Mouse (Mus musculus) gonadal fat pad, adult 2 months (tissue): Measurements from ENCODE around the gene Olfr1427. TPM values are rescaled to one million over a fixed set of nuclear protein-coding genes. Genes with fewer than 3 reads are reported as not detected.
"Not testable (repeated sequence)": the region's sequence is repeated elsewhere in the genome, so short reads cannot be mapped to it uniquely, and the experiment has no call there.

ENCODE experiments used
- DNase-seq: peaks from one replicate; pipeline ENCODE4 v3.0.0-alpha.2; 2012; ENCODE audit warnings: low read depth
- polyA plus RNA-seq: library from polyadenylated mRNA; depleted of rRNA; stranded (reverse); fragments of >200 nt; gene quantifications from 2 replicates; pipeline ENCODE4 v1.2.3, GENCODE M21; 2012; rRNA removed

Gene Olfr1427
- not detected in 2 replicates for polyA plus RNA-seq

- no peak for DNase-seq
Observed at GRCm38 (mm10) chr19:12103234-12103633, at the start of gene Olfr1427. Olfr1427 (minus strand) TSS chr19:12103334.

- DNase-seq, result no peak
Observed at GRCm38 (mm10) chr19:12145452-12145851, 42.3 kb upstream of the Olfr1427 start.

DNA sequence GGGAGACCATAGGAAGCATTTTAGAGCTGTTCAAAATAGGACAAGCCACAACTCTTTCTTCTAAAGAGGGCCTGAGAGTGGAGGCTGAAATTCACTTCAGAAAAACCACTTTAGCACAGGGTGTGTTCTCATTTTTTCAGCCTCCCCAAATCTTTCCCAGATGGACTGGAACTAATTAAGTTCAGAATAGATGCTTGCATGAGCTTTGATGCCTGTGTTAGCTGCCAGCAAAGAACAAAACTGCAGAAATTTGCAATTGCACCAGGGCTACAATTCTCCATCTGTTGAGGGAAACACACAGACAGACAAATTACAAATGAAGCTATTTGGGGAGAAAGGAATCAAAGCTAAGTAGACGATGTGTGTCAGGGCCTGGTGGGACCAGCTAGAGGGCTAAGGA, 40.2 kb upstream of the Olfr1427 start:
- no peak for DNase-seq

DNA sequence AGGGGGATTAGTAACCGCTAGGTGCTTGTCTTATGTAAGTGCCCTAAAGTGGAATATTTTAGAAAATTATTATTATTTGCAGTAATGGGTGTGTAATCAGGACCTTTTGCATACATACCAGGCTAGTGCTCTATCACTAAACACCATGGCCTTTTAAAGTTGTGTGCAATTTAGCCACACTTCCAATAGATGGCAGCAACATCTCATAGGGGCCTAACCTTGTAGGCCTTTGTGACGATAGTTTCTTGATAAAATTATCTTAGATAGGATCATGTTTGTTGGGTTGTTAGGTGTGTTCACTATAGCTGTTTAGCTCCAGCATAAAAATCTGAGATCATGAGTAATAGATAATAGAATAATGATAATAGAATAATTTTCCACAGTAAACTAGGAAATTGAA, 31.2 kb upstream of the Olfr1427 start:
- DNase-seq, result no peak

- no peak for DNase-seq
Observed at GRCm38 (mm10) chr19:12123103-12123502, 20.0 kb upstream of the Olfr1427 start, which contains the start of gene Olfr76. Olfr76 (minus strand) TSS chr19:12123203.

DNA sequence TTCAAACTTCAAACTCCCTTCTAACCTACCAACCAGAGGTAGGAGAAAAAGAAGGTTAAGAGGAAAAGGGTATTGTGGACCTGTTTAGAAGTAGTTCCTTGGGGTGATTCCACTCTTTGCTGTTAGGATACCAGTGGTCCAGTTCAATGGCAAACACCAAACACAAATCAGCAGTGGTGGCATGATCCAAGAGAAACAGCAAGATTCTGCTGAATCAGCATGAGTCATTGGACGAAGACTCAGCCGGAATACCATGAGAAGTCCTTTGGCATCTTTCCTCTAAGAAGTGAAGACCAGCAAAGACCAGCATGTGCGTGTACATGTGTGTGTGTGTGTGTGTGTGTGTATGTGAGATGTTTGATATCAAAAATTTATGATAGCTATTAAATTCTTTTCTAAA, 13.3 kb upstream of the Olfr1427 start:
- DNase-seq, result no peak

DNA sequence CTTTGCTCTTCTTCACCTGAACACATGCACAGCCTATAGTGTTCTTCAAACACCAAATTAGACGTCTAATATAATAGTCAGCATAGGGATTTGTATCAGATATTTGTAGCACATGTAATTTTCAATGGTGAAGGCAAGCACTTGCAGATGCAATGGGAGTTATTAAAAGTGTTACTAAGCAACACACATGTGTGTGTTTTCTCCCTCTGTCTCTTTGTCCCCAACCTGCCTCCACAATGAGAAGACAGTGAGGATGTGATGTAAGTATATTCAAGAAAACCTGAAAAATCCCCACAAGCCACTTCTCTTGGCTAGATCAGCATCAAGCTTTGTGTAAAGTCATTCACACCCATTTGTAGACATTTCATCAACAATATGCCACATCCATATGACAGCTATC, 12.7 kb upstream of the Olfr1427 start, which contains the start of gene Olfr1428:
Gene Olfr1428, minus strand, starts transcription at position 101 of the 400 bp plus-strand sequence.
- no peak for DNase-seq

- DNase-seq, result no peak
Observed at GRCm38 (mm10) chr19:12113807-12114206, 10.7 kb upstream of the Olfr1427 start.

DNA sequence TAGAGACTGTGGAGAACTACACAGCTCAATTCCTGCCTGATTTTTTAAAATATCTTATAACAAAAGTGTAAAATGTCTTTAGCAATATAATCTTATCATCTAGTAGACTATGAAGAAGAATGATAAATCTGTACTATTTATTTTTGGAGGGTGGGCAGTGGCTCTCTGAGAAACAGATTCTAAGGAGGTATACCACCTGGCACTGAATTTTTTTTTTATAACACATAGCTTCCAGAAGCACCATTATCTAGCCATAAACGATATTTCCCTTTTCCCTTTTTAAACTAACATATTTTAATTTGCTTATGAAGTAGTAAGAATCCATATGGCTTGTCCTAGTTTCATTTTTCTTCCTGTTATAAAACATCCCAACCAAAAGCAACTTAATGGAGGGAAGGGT, 1.4 kb upstream of the Olfr1427 start:
- no peak for DNase-seq

GRCm38 (mm10) chr19:12091913-12092312, 11.2 kb downstream of the Olfr1427 start, which contains the start of gene Olfr1426:
Olfr1426 (minus strand) TSS chr19:12092013.
- no peak for DNase-seq

GRCm38 (mm10) chr19:12077631-12078030, 25.5 kb downstream of the Olfr1427 start, which contains the start of gene Olfr1425:
Olfr1425 (minus strand) TSS chr19:12077731.
- DNase-seq, result not testable (repeated sequence)

- DNase-seq, result not testable (repeated sequence)
Observed at GRCm38 (mm10) chr19:12069546-12069945, 33.6 kb downstream of the Olfr1427 start.

DNA sequence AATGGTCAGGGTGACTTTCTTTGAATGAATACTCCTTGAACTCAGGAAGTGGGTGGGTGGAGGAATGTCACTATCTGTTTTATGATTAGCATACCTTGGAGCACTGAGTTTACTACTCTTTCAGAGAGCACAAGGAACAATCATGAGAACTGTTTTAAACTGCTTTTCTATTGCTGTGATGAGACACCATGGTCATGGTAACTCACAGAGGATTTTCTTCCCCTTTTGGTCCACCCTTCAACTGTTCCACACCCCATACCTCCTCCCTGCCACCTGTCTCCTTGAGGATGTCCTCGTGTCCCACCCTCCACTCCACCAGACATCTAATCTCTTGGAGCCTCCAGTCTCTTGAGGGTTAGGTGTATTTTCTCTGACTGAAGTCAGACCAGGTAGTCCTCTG, 35.3 kb downstream of the Olfr1427 start:
- DNase-seq, result not testable (repeated sequence)

- not testable (repeated sequence) for DNase-seq
Observed at GRCm38 (mm10) chr19:12062582-12062981, 40.6 kb downstream of the Olfr1427 start, which contains the start of gene Olfr1424. Olfr1424 (minus strand) TSS chr19:12062682.

Other genes starting within 250 kb of the Olfr1427 start
- gene Olfr1418, start 242.3 kb downstream of the Olfr1427 start, polyA plus RNA-seq, result not detected in 2 replicates
- gene Olfr1419, start 228.2 kb downstream of the Olfr1427 start, polyA plus RNA-seq, result not detected in 2 replicates
- gene Olfr1420, start 216.8 kb downstream of the Olfr1427 start, polyA plus RNA-seq, result not detected in 2 replicates
- gene Patl1, start 190.9 kb downstream of the Olfr1427 start, polyA plus RNA-seq, result 10.4 and 14.2 TPM in 2 replicates
- gene Osbp, start 137.4 kb downstream of the Olfr1427 start, polyA plus RNA-seq, result 29.8 and 33.9 TPM in 2 replicates
- not detected in 2 replicates for gene Olfr1423, start 62.0 kb downstream of the Olfr1427 start, polyA plus RNA-seq
- gene Olfr1424, start 40.7 kb downstream of the Olfr1427 start, polyA plus RNA-seq, result not detected in 2 replicates
- gene Olfr1425, start 25.6 kb downstream of the Olfr1427 start, polyA plus RNA-seq, result not detected in 2 replicates
- not detected in 2 replicates for gene Olfr1426, start 11.3 kb downstream of the Olfr1427 start, polyA plus RNA-seq
- gene Olfr1428, start 12.6 kb upstream of the Olfr1427 start, polyA plus RNA-seq, result not detected in 2 replicates
- gene Olfr76, start 19.9 kb upstream of the Olfr1427 start, polyA plus RNA-seq, result not detected in 2 replicates
- gene Olfr1555-ps1, start 66.8 kb upstream of the Olfr1427 start, polyA plus RNA-seq, result not detected in 2 replicates
- gene Olfr1431, start 97.3 kb upstream of the Olfr1427 start, polyA plus RNA-seq, result not detected in 2 replicates
- gene Olfr1432, start 129.3 kb upstream of the Olfr1427 start, polyA plus RNA-seq, result not detected in 2 replicates
- not detected in 2 replicates for gene Olfr262, start 138.3 kb upstream of the Olfr1427 start, polyA plus RNA-seq
- not detected in 2 replicates for gene Olfr235, start 157.7 kb upstream of the Olfr1427 start, polyA plus RNA-seq
- gene Olfr1434, start 176.5 kb upstream of the Olfr1427 start, polyA plus RNA-seq, result not detected in 2 replicates
- not detected in 2 replicates for gene Olfr1436, start 195.8 kb upstream of the Olfr1427 start, polyA plus RNA-seq
- not detected in 2 replicates for gene Olfr1437, start 221.8 kb upstream of the Olfr1427 start, polyA plus RNA-seq
- gene Olfr1438-ps1, start 232.6 kb upstream of the Olfr1427 start, polyA plus RNA-seq, result not detected in 2 replicates